Mouse (Mus musculus): Measurements from ENCODE around the gene Nr1h4.
A peak's percentile ranks its signal among the peaks of the same experiment; 100 is the strongest.

The Nr1h4 gene

GRCm38 (mm10) chr10:89521790-89522431 lies 11.5 kb downstream of the Nr1h4 start:
- ATAC-seq (ENCODE audit: low TSS enrichment), result no peak

DNA sequence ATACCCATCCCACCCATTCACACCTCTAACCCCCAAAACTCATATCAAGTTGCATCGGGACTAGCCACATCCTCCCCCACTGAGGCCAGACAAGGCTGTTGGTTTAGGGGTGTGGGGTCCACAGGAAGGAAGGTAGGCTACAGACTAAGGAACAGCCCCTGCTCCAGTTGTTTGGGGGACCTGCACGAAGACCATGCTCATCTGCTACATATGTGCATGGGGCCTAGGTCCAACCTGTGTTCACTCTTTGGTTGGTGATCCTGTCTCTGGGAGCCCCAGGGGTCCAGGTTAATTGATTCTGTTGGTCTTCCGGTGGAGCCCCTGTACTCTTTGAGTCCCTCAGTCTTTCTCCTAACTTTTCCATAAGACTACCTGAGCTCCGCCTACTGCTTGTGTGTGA lies 13.0 kb downstream of the Nr1h4 start:
- no peak for ATAC-seq (ENCODE audit: low TSS enrichment)

DNA sequence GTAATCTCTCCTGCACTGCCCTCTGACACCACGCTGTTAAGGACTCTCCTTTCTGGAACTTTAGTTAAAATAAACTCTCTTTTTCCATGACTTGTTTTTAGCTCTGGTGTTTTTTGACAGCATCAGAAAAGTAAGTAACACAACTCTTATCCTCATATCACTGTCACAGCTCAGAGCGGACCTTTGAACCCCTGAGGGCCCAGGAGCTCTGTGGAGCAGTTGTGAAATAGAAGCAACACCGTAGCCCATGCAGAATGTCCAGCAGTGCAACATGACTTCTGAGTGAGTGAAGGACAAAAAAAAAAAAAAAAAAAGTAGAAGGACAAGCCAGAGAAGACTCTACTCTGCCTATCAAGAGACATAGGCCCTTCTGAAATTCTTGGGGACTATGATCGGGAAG lies 14.2 kb downstream of the Nr1h4 start:
- no peak for ATAC-seq (ENCODE audit: low TSS enrichment)

DNA sequence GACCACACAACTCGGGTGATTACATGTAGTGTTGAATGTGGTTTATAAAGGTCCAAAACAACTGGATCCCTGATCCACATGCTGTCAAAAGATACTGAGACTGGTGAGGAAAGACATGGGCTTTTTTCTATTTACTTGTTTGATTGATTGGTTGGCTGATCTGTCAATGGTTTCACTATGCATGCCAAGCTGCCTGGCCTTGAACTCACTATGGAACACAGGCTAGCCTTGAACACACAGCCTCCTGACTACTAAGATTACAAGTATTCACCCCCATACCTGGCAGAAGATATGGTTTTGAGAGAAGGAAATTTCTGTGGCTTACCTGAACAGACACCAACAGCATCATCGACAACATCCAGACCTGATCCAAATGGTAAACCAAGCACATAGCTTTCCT lies 15.0 kb downstream of the Nr1h4 start:
- ATAC-seq (ENCODE audit: low TSS enrichment), result no peak

DNA sequence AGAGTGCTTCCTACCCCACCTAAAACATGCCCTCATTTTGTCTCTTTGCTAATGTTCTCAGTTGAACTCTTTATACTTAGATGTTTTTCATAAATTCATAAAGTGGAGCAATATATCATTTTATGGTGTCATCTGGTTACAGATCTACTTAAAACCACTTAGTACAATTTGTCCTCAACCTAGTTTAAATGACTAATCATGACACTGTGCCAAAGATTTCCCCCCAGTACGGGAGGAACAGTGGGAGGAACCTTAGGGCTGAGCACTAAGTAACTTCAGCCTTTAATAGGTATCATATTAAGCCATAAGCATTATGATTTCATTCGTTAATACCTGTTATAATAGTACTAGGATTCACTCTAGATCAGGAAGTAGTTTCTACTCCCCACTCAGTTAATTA lies 17.6 kb downstream of the Nr1h4 start:
- no peak for ATAC-seq (ENCODE audit: low TSS enrichment)

GRCm38 (mm10) chr10:89512562-89512961 lies 20.8 kb downstream of the Nr1h4 start:
- no peak for ATAC-seq (ENCODE audit: low TSS enrichment)

- peak; percentile 72 for ATAC-seq (ENCODE audit: low TSS enrichment)
These were observed 22.8 kb downstream of the Nr1h4 start for GRCm38 (mm10) chr10:89510547-89510946.

DNA sequence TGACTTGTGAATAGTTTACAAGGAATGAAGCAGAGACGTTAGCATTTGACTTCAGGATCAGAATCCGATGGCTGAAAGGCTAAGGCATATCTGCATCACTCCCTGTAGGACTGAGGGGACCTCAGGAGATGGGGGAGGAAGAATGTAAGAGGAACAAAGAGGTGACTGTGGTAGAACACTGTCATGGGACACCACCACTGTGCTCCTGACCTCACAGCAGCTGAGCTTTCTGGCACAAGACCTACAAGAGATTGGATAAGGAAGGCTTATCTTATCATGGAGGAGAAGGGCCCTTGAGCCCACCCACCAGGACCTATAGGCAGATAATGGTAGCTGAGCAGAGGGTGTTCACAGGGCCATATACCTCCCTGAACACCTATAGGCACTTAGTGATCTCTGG lies 24.8 kb downstream of the Nr1h4 start:
- no peak for ATAC-seq (ENCODE audit: low TSS enrichment)

GRCm38 (mm10) chr10:89506479-89506878 lies 26.9 kb downstream of the Nr1h4 start:
- ATAC-seq (ENCODE audit: low TSS enrichment), result no peak

- no peak for ATAC-seq (ENCODE audit: low TSS enrichment)
These were observed 27.8 kb downstream of the Nr1h4 start for GRCm38 (mm10) chr10:89505592-89505955.

DNA sequence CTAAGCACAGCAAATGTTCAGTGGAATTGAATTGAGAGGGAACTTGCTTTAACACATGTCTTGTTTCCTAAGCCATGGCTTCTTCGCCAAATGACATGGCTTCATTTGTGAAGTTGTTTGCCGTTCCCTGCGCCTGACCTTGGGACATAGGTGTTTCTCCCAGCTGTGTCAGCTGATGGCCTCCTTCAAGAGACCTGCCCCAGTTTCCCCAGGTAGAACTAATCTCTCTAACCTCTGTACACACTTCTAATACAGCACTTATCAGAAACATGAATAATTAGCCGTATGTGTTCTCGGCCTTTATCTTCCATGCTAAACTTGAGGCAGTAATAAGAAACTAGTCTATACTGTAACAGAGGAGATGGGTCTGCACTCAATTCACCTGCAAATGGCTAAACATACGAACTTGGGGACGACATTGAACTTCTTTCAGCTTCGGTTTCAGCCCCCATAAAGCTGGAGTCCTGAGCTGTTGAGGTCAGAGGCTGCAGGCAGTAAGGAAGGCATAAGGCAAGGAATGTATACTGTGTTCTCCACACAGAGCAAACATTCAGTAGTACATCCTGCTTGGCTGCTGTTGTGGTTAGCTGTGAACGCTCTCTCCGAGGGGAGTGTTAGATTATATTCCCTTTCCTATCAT lies 28.3 kb downstream of the Nr1h4 start:
- ATAC-seq (ENCODE audit: low TSS enrichment), result no peak

GRCm38 (mm10) chr10:89502986-89503560 lies 30.3 kb downstream of the Nr1h4 start:
- ATAC-seq (ENCODE audit: low TSS enrichment), result no peak

DNA sequence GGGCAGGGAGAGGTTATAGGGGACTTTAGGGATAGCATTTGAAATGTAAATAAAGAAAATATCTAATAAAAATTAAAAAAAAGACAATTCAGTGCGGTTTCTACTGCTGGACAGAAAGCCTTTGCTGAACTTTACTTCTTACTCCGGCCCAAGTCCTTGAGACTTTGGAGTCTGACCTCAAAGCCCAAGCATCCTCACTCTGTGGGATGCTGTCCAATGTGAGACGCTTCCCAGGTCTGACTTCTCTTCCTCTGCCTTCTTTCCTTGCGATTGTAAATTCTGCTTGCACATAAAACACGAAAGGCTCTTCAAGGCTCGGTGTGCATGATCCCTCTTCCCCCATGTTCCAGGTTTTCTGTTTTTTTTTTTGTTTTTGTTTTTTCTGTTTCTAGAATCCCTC lies 31.5 kb downstream of the Nr1h4 start:
- ATAC-seq (ENCODE audit: low TSS enrichment), result no peak

- ATAC-seq (ENCODE audit: low TSS enrichment), result no peak
These were observed 37.8 kb downstream of the Nr1h4 start for GRCm38 (mm10) chr10:89495537-89495936.

- ATAC-seq (ENCODE audit: low TSS enrichment), result no peak
These were observed 42.1 kb downstream of the Nr1h4 start for GRCm38 (mm10) chr10:89491321-89491720.

DNA sequence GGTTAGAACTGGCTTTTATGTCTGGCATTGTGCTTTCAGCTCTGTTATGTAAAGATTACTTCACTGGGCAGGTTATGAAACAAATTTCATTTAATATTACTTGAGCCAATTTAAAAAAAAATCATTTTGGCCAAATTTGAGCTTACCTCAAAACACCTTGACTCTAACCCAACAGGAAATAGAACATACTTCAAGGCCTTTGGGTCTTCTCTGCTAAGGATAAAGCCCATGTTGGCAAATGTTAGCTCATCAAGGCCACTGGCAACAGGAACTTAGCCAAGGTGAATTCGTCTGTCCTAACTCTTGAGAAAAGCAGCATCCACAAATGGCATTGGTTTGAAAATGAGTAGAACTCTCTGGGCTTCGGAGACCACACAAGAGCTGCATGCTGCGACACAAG lies 43.1 kb downstream of the Nr1h4 start:
- no peak for ATAC-seq (ENCODE audit: low TSS enrichment)

DNA sequence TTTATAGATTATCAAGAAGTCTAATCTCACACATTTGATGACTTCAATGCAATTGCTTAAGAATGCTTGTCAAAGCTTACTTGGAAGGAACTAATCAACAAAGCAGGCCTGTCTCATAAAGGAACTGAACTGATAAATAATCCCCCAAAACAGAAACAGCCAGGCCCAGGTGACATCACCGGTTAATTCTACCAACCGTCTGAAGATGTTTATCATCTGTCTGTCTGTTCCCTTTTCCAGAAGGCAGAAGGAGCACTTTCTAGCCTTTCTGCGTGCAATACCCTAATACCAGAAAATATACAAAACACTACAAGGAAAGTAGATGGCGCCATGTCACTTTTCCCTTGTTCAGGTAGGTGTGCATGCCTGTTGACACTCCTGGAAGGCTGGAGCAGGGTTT lies 43.9 kb downstream of the Nr1h4 start:
- ATAC-seq (ENCODE audit: low TSS enrichment), result no peak

DNA sequence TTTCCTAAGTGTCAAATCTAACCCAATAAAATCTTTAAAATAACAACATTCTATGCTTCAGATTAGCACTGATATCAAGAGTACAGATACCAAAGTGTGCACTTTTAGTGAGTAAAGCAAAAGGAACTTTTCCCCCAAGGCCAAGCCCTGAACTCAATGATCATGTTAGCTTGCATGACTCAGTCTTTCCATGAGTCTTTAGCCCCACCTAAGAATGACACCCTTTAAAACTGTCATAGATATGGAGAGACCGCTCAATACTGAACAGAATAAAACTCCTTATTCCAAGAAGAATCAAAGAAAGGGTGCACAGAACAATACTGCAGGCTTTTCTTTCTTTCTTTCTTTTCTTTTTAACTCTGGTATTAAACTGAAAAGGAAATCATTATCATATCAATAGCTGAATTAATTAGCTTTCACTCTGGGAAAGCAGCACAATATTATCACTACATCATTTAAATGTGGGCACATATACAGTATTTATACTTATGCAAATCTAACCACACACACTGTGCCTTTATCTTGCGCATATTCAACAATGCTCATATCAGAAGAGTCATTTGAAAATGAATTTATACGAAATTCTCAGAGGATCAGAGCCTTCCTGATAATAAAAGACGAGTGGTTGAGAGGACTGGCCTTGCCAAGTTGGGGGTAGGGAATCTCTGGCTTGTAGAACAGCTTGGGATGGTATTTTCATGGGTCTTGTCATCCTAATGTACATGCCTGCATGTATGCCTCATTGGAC lies 46.2 kb downstream of the Nr1h4 start:
- ATAC-seq (ENCODE audit: low TSS enrichment), result no peak

- no peak for ATAC-seq (ENCODE audit: low TSS enrichment)
These were observed 48.5 kb downstream of the Nr1h4 start for GRCm38 (mm10) chr10:89484907-89485306.

GRCm38 (mm10) chr10:89483812-89484602 lies 49.4 kb downstream of the Nr1h4 start:
- ATAC-seq (ENCODE audit: low TSS enrichment), result no peak

- no peak for ATAC-seq (ENCODE audit: low TSS enrichment)
These were observed 50.3 kb downstream of the Nr1h4 start for GRCm38 (mm10) chr10:89483113-89483512.

DNA sequence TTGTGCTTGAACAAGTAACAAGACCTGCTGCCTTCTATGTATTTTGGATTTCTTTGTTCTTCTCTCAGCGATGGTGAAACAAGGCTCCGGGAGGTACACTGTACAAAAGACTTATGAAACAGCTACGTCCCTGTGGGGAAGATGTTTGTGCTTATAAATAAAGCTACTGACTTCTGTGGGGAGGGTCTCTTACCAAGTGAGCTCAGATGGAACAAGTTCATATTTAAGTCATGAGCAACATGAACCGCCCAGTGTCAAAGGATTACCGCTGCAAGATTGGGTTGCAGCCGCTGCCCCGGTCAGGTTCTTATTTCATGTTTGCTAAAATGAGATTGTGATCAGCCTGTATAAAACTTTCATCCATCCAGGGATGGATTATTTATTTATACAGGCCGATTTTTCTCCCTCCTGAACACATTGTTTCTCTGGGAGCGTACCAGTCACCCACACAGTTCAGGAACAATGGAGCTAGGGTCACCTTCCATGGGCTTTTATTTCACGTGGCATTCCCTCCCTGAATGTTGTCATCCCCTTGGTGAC lies 51.2 kb downstream of the Nr1h4 start:
- no peak for ATAC-seq (ENCODE audit: low TSS enrichment)

Measured in frontal cortex, adult (tissue).